Mouse (Mus musculus) intestine, postnatal 0 days (tissue): Measurements from ENCODE around the gene Eif4a2. TPM values are rescaled to one million over a fixed set of nuclear protein-coding genes. Genes with fewer than 3 reads are reported as not detected.

ENCODE experiments used
- ATAC-seq: fragments of 200-750 bp; cut with Nextera tagmentation; 2 replicates; pipeline ENCODE4 v1.8.0; 2017; ENCODE audit warnings: mild to moderate bottlenecking, moderate TSS enrichment, moderate library complexity
- H3K27ac ChIP-seq: fragments of 300-500 bp; sonication (generic); 2 replicates; pipeline ENCODE4 v1.5.1; 2014; ENCODE audit warnings: mild to moderate bottlenecking, low read depth, low read length, moderate library complexity
- H3K27me3 ChIP-seq: fragments of 300-500 bp; sonication (generic); replicated peaks from 2 replicates; pipeline ENCODE4 v1.6.1; 2014; ENCODE audit warnings: low read length, mixed read lengths; ENCODE audit not compliant: control insufficient read depth, insufficient read depth
- H3K36me3 ChIP-seq: fragments of 300-500 bp; sonication (generic); 2 replicates; pipeline ENCODE4 v1.6.1; 2014; ENCODE audit warnings: mild to moderate bottlenecking, moderate library complexity; ENCODE audit not compliant: control insufficient read depth, insufficient read depth
- H3K4me1 ChIP-seq: fragments of 300-500 bp; sonication (generic); replicated peaks from 2 replicates; pipeline ENCODE4 v1.6.1; 2014; ENCODE audit warnings: antibody characterized with exemption, low read length, mixed read lengths; ENCODE audit not compliant: control insufficient read depth, insufficient read depth
- H3K4me2 ChIP-seq: fragments of 300-500 bp; sonication (generic); replicated peaks from 2 replicates; pipeline ENCODE4 v1.6.1; 2014; ENCODE audit warnings: low read depth, mild to moderate bottlenecking, moderate library complexity
- H3K4me3 ChIP-seq: fragments of 300-500 bp; sonication (generic); 2 replicates; pipeline ENCODE4 v1.5.1; 2014; ENCODE audit warnings: low read depth, low read length
- H3K9ac ChIP-seq: fragments of 300-500 bp; sonication (generic); 2 replicates; pipeline ENCODE4 v1.6.1; 2014; ENCODE audit warnings: mild to moderate bottlenecking, low read depth, low read length
- H3K9me3 ChIP-seq: fragments of 300-500 bp; sonication (generic); 2 replicates; pipeline ENCODE4 v1.6.1; 2016; ENCODE audit warnings: mixed run types; ENCODE audit not compliant: control insufficient read depth
- CTCF ChIP-seq: sonication (generic); IDR thresholded peaks from 2 replicates; pipeline ENCODE4 v1.5.1; 2016; ENCODE audit warnings: low read depth, mild to moderate bottlenecking, control low read depth, antibody characterized with exemption, moderate library complexity
- WGBS: fragments of 180-500 bp; shearing (Covaris S2); extraction: QIAGEN DNeasy Blood & Tissue Kit; methylation state at CpG from one replicate; pipeline ENCODE4 v1.1.7; 2014; 5-methylcytosine and 5-hydroxymethylcytosine counted together
- polyA plus RNA-seq: library from polyadenylated mRNA; unstranded; fragments of >200 nt; fragmentation: Nextera tagmentation; extraction: Ambion mirVana; gene quantifications from 2 replicates; pipeline ENCODE4 v1.2.1, GENCODE M21; 2015

Gene Eif4a2
- polyA plus RNA-seq, 1 experiment from 2014 or later, result 101 TPM

DNA sequence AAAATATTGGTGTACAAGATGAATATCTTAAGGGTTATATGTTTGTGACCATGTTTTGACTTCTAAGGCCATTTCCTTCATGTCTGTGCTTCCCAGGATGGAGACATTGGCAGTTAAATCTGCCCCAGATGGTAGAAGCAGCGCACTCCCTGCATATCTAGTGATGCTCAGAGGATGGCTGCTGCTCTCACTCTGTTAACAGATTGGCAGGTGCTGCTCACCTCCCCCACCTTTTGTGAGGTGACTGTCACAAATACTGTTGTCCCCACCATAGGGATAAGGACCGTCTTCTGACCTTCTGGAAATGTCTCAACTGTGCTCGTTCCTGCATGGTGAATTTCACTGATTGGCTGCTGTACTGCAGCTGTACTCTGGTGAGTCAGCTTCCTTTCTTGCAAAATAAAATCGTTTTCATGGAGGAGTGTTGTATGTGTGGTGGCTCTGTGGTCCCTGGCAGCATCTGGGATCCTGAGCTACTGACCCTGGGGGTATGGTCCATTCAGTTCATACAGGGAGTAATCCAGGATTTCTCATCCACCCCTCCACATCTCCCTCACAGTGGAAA is 29.2 kb downstream of the Eif4a2 start:
- no peak overlapping the region for H3K27ac ChIP-seq
- H3K9me3 ChIP-seq, result no peaks in the 10 kb centered on the region
- H3K4me2 ChIP-seq, result no peak overlapping the region
- TF ChIP-seq CTCF, result no peak
- H3K9ac ChIP-seq, result no peak overlapping the region
- no peak overlapping the region for H3K4me3 ChIP-seq
- H3K36me3 ChIP-seq, result no peaks in the 10 kb centered on the region
- no peaks in the 10 kb centered on the region for H3K4me1 ChIP-seq
- no peaks in the 10 kb centered on the region for H3K27me3 ChIP-seq
- 62% methylated on average over 4 of the region's 4 CpGs for WGBS
- no peak for ATAC-seq

DNA sequence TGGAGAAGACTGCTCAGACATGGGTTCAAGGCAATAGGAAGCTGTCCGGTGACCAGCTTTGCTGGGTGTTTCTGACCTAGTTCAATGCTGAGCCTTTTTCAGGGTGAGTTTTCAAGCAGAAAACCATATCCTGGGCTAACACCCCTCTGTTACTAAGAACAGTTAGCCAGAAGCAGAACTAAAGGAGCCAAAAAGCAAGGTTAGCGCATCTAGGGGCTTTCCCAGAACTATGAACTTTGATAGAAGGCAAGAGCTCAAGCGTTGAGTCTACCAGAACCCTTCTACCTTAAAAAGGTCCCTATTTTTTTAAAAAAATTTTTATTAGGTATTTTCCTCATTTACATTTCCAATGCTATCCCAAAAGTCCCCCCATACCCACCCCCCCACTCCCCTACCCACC is 33.7 kb downstream of the Eif4a2 start:
- H3K27me3 ChIP-seq, result no peaks in the 10 kb centered on the region

DNA sequence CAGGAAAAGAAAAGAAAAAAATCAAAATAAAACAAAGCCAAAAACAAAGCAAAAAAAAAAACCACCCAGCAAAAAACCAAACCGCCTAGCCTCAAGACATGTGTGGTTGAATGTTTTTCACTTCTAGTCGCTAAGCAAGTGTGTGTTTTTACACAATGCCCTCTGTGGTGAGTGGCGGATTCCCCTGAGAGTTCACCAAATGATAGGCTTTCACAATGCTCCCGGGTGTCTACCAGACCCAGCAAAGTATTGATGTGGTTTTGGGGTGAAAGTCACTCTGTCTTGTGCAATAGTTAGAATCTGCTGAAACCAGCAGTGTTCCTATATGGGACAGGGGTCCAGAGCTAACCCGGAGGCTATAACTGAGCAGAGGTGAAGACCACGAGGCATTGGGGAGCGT is 37.1 kb downstream of the Eif4a2 start:
- no peaks in the 10 kb centered on the region for H3K36me3 ChIP-seq
- no peak overlapping the region for H3K27ac ChIP-seq
- 87% methylated on average over 7 of the region's 7 CpGs for WGBS
- no peak overlapping the region for H3K9ac ChIP-seq
- no peak for TF ChIP-seq CTCF
- H3K9me3 ChIP-seq, result no peaks in the 10 kb centered on the region
- no peak overlapping the region for H3K4me3 ChIP-seq
- H3K27me3 ChIP-seq, result no peaks in the 10 kb centered on the region
- no peaks in the 10 kb centered on the region for H3K4me1 ChIP-seq
- H3K4me2 ChIP-seq, result no peak overlapping the region
- no peak for ATAC-seq

More for the DNA sequence above, 33.7 kb downstream of the Eif4a2 start:
- no peak for ATAC-seq
- H3K9ac ChIP-seq, result no peak overlapping the region
- no peaks in the 10 kb centered on the region for H3K4me1 ChIP-seq
- no peak overlapping the region for H3K4me2 ChIP-seq
- no peak for TF ChIP-seq CTCF
- no peaks in the 10 kb centered on the region for H3K36me3 ChIP-seq
- H3K27ac ChIP-seq, result no peak overlapping the region
- H3K4me3 ChIP-seq, result no peak overlapping the region
- WGBS, result 92% methylated on average over 3 of the region's 3 CpGs
- H3K9me3 ChIP-seq, result no peaks in the 10 kb centered on the region

DNA sequence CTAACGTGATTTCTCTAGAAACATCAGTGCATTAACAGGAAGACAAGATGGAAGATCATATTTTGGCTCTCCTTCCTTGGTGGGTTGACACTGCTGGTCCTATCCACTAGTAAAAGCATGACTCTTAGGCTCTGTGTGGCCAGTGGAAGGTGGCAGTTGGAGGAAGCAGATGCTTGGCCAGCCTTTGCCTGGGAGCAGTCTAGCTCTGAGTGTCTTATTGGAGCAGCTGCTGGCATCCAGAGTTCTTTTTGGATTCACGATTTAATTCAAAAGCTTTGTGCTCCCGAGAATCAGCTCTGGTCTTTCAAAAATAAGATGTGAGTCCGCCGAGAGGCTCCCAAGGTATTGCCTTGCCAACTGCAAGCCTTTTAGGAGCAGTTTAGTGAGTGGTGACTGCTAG is 38.0 kb downstream of the Eif4a2 start:
- Histone ChIP-seq H3K27me3 (no peaks in the 10 kb centered on the region), H3K9me3 (no peaks in the 10 kb centered on the region), H3K27ac (no peak overlapping the region), H3K9ac (no peak overlapping the region), H3K4me3 (no peak overlapping the region), H3K4me1 (no peaks in the 10 kb centered on the region), H3K4me2 (no peak overlapping the region), H3K36me3 (no peaks in the 10 kb centered on the region)
- ATAC-seq, result no peak
- no peak for TF ChIP-seq CTCF
- 76% methylated on average over 5 of the region's 5 CpGs for WGBS

DNA sequence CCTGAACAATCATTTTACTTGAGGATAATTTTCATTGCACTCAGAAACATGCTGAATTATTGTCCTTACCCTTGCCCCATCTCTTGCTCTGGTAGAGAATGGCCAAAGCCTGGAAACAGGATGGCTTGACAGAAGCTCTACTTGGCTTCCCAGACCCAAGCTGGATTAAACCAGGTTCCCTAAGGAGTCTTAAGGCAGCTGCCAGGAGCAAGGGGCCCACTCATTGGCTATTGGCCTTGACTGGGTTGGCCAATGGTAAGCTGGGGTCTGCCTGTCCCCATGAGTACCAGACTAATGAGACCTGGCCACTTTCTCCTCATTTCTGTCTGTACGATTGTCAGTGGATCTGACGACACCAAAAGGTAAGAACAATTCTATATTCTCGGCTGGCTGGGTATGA is 39.0 kb downstream of the Eif4a2 start, which contains the start of gene Adipoq:
Adipoq (plus strand) TSS at position 257 of the 400 bp plus-strand sequence.
- whole genome bisulfite sequencing, result 89% methylated on average over 3 of the region's 3 CpGs
- ATAC-seq, result no peak
- H3K9ac ChIP-seq, result no peak within 1 kb of the TSS
- no peaks in the 10 kb centered on the region for H3K27me3 ChIP-seq
- H3K36me3 ChIP-seq, result no peaks in the 10 kb centered on the region
- H3K4me3 ChIP-seq, result no peak within 1 kb of the TSS
- H3K4me2 ChIP-seq, result no peak within 1 kb of the TSS
- no peak for TF ChIP-seq CTCF
- no peaks in the 10 kb centered on the region for H3K4me1 ChIP-seq
- no peaks in the 10 kb centered on the region for H3K9me3 ChIP-seq
- no peak within 1 kb of the TSS for H3K27ac ChIP-seq

DNA sequence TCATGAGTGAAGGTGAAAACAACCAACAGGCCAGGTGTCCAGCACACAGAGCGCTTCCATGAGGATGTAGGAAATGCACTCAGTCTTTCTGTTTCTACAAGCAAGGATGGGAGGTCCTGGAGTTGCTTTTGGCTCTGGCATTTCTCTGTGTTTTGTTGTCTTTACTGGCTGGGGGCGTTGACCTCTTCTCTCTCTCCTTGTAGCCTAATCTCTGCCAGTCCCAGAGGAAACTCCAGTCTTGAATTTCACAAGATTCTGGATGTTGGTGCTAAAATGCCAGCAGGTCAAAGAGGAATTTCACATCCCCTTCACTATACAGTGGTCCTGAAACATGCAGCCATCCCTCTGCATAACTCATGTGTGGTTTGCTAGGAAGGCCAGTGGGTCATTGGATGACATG is 41.7 kb downstream of the Eif4a2 start:
- Histone ChIP-seq H3K36me3 (no peaks in the 10 kb centered on the region), H3K4me1 (no peaks in the 10 kb centered on the region), H3K27me3 (no peaks in the 10 kb centered on the region), H3K4me3 (no peak overlapping the region), H3K9ac (no peak overlapping the region), H3K4me2 (no peak overlapping the region), H3K27ac (no peak overlapping the region), H3K9me3 (no peaks in the 10 kb centered on the region)
- 78% methylated on average over 2 of the region's 2 CpGs for WGBS
- TF ChIP-seq CTCF, result no peak
- ATAC-seq, result no peak

DNA sequence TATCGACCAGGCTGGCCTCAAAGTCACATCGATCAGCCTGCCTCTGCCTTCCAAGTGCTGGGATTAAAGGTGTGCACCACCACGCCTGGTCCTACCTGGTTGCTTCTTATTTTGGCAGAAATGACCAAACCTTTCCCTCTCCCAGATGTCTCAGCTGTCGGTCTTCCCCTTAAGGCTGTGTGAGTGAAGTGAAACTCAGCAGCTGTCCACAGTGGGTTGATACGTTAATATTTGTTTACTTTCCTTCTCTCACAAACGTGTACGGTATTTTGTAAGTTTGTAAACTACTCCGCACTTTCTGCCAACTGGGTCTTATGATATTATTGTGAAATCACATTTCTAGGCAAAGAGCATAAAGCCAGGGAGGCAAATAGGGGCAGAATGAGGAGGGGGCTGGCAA is 42.2 kb downstream of the Eif4a2 start:
- H3K27me3 ChIP-seq, result no peaks in the 10 kb centered on the region
- H3K9me3 ChIP-seq, result no peaks in the 10 kb centered on the region
- no peak overlapping the region for H3K9ac ChIP-seq
- H3K4me2 ChIP-seq, result no peak overlapping the region
- no peak for TF ChIP-seq CTCF
- H3K27ac ChIP-seq, result no peak overlapping the region
- ATAC-seq, result no peak
- H3K4me3 ChIP-seq, result no peak overlapping the region
- H3K36me3 ChIP-seq, result no peaks in the 10 kb centered on the region
- 65% methylated on average over 8 of the region's 8 CpGs for WGBS
- H3K4me1 ChIP-seq, result no peaks in the 10 kb centered on the region
